Mouse (Mus musculus): ENCODE measurements around the gene A030014E15Rik.

DNA sequence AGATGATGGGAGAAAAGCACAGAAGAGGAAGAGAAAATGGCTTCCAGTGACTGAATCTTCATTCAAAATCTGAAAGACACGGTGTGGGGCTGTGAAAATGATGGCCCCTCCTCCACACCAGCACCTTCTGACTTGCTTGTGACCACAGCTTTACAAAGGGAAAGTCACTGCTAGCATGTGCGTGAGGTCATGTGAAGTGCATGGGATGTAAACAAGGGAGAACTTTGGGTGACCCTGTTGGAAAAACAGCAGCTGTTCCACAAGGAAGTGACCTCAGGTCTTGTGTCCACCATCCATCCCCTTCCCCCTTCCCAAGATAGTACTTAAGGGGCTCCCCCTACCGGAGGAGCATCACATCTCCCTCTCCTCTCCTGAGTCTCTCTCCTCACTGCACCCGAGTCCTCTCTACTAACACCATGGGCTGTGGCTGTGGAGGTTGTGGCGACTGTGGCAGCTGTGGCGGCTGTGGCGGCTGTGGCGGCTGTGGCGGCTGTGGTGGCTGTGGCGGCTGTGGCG lies 35.2 kb downstream of the A030014E15Rik start, which contains the start of gene Gm47955:
- TF ChIP-seq CTCF (IDR thresholded peaks at IDR 0.05; ENCODE audit: borderline replicate concordance, extremely low read depth, insufficient read depth, insufficient read length) = no peak
- TF ChIP-seq POLR2A (IDR thresholded peaks at IDR 0.05; ENCODE audit: borderline replicate concordance, extremely low read depth, insufficient read depth, insufficient read length, poor library complexity, severe bottlenecking) = no peak

Data from brain, embryonic 14.5 days (tissue).